Mouse (Mus musculus) common myeloid progenitor, adult 5-6 weeks (primary cell): Measurements from ENCODE around the gene Hist2h2be. TPM values are rescaled to one million over a fixed set of nuclear protein-coding genes. Genes with fewer than 3 reads are reported as not detected.
"Not testable (repeated sequence)": the region's sequence is repeated elsewhere in the genome, so short reads cannot be mapped to it uniquely, and the experiment has no call there.

Experiments
- ATAC-seq: replicated peaks from 2 replicates; pipeline ENCODE4 v1.8.0; 2016; ENCODE audit warnings: low read depth, mild to moderate bottlenecking, moderate TSS enrichment, inconsistent platforms; ENCODE audit not compliant: poor library complexity, severe bottlenecking
- total RNA-seq: library from RNA; stranded (forward); fragments of 200-1000, 187-1606 nt; gene quantifications from 2 replicates; pipeline ENCODE4 v1.2.3, GENCODE M21; 2017

Gene Hist2h2be
- total RNA-seq = 6.6 and 8.3 TPM in 2 replicates

DNA sequence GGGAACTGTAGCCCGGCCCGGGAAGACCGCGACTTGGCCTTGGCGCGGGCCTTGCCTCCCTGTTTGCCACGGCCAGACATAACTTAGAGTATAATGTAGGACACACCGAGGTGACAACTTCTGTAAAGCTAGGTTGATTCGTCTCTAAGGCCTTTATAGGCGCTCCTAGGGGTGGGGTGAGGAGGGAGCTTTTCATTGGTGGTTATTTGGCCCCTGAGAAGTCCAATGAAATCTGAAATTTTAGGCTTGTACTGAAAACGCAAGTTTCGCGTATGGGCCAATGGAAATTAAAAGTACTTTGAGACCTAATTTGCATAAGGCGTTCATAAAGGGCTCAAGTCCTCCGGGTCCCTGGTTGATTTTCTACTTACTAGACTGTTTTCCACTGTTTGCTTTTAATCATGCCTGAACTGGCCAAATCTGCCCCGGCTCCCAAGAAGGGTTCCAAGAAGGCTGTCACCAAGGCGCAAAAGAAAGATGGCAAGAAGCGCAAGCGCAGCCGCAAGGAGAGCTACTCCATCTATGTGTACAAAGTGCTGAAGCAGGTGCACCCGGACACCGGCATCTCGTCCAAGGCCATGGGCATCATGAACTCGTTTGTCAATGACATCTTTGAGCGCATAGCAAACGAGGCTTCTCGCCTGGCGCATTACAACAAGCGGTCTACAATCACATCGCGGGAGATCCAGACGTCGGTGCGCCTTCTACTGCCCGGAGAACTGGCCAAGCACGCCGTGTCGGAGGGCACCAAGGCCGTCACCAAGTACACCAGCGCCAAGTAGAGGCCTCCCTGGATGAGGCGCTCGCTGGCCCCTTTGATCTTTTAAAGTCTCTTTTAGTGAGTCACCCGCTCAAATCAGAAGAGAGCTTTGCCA lies at the start of gene Hist2h2be, which contains the start of gene Hist2h2ac:
TSS of gene Hist2h2be (plus strand) at position 355 of the 875 bp plus-strand sequence.
TSS of gene Hist2h2ac (minus strand) at position 116 of the 875 bp plus-strand sequence.
- peak; percentile 82 for ATAC-seq

DNA sequence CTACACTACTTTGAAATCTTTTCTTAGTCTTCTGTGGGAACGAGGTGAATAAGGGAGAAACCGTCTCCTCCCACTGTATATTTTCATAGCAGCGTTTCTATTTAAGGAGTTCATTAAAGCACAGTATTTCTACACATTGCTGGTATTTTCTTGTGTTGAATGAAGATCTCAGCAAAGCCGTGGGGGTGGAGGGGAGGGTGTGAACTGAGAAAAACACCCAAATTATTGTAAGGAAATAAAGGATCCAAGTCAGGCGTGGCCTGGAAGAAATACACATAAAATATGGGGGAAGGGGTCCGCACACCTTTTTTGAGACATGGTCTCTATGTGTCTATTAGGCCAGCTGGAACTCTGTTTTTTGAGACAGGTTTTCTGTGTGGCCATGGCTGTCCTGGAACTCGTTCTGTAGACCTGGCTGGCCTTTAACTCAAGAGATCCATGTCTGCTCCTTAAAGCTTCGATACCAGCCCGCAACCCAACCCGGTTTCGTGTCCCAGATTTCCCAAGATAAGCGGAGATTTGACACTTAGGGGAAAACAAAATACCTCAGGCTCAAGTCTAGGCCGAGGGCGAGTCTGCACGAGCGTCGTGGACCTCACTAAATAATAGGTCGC lies 49.2 kb upstream of the Hist2h2be start:
- ATAC-seq = no peak

DNA sequence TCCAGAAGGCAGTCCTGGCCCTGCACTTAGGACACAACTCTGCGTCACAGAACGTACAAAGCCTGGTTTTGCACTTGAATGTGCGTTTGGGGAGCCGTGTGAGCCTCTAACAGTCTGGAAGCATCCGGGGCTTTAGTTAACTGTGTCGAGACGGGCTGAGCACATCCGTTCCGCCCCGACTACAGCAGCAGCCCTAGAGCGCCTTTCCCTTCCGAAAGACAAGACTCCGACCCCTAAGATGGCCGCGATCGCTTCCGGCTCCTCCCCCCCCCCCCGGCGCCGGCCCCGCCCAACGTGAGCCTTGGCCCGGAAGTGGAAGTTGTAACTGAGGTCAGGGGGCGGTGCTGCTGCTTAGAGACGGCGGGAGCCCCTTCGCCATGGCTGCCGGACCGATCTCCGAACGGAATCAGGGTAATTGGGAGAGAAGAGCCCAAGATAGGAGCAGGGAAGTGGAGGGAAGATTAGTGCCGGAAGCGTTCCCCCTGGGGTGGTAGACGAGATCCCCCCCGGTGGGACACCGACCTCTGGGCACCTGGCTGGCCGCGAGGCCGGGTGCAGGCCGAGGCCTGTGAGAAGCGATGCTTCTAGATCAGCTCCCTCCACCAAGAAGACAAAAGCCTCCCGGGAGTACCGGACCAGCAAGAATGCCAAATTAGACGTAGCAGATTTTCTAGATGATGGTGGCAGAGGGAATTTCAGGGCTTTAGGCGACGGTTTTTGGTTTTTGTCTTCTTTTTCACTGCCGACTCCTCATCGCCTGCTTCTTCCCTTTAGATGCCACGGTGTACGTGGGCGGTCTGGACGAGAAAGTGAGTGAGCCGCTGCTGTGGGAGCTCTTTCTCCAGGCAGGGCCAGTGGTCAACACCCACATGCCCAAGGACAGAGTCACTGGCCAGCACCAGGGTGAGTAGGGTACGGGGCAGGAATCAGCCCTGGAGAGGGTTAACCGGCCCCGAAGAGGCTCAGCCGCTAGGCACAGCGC lies 48.4 kb upstream of the Hist2h2be start, which contains the start of gene Sf3b4:
TSS of gene Sf3b4 (plus strand) at position 136 of the 982 bp plus-strand sequence.
- peak; percentile 89 for ATAC-seq

DNA sequence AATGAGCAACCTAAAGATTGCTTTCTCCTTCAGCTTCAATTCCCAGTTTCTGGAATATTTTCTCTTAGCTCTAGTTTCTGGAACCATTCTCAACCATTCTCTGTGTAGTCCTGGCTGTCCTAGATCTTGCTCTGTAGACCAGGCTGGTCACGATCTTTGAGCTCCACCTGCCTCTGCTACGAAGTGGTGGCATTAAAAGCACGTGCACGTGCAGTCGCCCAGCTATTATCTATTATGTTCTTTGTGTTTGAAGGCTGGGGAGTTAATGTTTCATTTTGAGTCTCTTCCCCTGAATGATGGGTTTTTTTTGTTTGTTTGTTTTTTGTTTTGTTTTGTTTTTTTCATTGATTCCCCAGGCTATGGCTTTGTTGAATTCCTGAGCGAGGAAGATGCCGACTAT lies 47.7 kb upstream of the Hist2h2be start:
- ATAC-seq = no peak

DNA sequence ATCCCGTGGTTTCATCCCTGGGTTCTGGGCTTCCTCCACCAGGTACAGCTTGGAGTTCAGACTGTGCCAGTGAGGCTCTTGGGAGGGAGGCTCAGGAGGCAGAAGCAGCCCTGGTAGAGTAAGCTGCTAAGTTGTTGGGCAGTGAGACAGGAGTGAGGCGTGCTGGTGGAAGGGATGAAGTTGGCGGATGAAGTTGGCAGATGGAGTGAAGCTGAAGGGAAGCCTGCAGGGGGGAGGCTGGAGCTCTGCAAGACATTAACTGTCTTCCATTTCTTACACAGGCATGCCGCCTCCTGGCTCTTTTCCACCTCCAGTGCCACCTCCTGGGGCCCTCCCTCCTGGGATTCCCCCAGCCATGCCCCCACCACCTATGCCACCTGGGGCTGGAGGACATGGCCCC lies 46.9 kb upstream of the Hist2h2be start:
- not testable (repeated sequence) for ATAC-seq

DNA sequence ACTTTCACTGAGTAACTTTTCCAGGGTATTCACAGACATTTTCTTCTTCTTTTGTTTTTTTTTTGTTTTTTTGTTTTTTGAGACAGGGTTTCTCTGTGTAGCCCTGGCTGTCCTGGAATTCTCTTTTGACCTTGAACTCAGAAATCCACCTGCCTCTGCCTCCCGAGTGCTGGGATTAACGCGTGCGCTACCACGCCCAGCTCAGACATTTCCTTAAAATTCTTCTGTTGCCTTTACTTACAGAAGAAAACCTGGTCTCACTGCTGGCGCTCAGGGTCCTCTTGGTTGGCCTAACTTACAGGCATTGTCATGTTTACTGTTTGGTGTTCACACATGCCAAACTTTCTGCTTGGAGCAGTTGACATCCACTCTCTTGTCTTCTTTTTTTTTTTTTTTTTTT lies 45.7 kb upstream of the Hist2h2be start:
- ATAC-seq = no peak

DNA sequence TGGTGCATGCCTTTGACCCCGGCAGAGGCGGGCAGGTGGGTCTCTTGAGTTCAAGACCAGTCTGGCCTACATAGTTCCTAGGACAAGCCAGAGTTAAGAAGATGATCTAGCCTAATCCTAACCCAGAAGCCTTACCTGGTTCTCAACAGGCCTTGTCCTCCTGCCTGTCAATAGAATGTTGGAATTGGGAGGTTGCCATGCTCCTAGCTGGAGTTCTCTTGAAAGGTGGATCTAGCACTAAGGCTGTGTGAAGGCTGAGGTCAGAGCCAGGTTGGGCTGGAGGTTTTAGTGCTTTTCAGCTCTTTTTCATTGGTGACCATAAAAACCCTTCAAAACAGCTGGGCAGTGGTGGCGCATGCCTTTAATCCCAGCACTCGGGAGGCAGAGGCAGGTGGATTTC lies 42.5 kb upstream of the Hist2h2be start:
- ATAC-seq = no peak

DNA sequence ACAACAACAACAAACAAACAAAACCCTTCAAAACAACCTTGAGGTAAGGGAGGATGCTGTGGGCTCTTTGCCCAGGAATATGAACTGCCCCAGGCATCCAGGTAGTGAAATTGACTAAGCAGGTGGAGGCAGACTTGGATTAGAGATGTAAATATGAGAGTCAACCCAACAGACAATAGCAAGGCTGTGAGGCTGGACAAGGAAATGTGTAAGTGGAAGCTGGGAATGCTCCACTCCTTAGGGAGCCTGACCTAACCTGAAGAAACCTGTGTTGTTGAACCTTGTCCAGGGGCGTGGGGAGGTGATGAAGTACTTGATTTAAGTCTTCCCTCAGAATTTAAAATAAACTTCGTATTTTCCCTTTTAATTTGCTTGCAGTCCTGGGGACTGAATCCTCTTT lies 42.0 kb upstream of the Hist2h2be start:
- no peak for ATAC-seq

DNA sequence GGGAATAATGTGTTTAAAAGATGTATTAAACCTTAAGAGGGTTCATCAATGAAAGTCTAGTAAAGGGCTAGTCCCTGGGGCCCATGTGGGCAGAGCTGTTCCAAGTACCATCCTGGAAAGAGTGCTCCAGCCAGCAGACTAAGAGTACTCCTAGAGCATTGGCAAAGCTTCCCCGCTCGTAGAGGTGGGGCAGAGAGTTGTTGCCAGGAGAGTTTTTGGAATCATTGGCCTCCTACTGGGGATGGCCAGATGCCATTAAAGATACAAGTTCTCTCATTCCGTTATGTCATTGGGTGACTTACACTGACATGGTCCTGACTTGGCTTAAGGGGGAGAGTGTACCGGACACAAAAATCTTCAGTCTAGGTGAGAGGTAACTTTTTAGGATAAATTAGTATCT lies 41.4 kb upstream of the Hist2h2be start:
- ATAC-seq = no peak

DNA sequence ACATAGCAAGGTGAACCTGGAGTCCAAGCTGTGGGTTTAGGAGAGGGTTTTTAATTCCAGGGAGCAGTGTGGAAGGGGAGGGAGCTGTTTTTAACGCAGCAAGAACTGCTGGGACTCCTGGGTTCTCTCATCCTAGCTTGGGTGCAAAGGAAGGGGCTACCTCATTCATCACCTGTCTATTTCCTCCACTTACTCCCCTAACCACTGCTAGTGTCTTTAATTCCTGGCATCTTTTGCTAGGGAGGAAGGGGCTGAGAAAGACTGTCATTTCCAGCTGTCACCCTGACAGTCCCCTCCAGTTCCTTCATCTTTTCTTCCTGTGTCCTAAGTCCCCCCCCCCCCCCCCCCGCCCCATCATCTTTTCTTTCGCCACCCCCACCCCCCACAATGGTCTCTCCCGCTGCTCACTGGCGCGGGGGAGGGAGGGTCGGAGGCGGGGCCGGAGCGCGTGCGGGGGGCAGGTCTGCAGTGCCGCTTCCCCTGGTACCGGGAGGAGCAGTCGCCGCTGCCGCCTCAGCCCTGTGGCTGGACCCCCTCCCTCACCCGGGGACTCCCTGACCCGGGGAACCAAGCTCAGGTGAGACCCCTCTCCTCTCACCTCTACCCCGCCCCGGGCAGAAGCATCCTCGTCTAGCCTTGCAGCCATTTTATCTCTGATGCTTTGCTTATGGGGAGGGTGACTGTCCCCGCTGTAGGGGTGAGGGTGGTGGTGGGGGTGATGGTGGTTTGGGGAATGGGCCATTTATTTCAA lies 40.0 kb upstream of the Hist2h2be start, which contains the start of gene Sv2a:
TSS of gene Sv2a (plus strand) at position 425 of the 751 bp plus-strand sequence.
- peak; percentile 59 for ATAC-seq

DNA sequence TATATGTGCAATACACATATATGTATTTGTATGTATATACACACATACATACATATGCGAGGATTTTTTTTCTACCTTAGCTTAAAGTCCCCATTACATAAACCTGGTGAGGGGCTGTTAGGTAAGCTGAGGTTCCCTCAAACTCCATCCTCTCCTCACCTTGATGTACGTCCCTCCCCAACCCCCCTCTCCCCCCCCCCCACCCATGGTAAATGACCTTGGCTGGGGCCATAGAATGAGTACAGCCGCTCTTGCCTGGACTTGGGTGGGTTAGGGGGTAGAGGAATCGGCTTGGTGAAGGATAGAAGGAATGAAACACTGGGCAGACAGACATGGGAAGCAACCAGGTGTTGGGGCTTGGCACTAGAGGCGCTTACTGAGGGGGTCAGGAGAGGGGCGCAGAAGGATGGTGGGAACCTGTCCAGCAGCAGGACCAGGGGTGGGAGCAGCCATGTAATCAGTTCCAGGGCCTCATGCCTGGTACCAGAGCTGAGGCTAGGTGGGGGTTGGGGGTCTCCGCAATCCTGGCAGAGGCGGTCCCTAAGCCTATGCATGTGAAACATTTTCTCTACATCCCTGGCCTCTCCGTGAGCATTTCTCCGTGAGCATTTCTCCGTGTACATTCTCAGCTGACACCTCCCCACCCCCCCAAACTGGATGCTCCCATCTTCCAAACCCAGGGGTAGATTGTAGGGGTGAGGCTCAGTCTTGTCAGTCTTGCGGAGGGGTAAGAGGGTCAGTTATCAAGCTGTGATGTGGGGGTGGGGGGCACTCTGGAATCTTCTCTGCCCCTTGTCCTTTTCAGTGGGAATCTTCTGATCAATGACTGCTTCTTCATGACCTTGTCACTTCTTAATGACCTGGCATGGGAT lies 39.2 kb upstream of the Hist2h2be start:
- ATAC-seq = no peak

DNA sequence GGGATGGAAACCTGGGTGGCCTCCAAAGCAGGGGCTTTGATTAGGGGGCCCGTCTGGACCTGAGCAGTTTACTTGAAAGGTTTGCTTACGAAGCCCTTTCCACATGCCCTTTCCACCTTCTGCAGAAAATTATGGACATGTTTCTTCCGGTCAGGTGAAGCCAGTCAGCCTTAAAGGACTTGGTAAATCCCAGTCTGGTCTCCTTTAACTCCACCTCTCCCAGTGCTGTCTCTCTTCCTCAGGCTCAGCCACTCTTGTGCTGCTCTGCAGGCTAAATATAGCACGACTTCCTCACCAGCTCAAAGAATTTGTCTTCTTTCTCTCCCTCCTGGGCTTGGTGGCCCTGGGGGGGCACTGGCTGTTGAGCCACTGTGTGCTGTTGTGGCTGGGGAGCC lies 38.5 kb upstream of the Hist2h2be start:
- no peak for ATAC-seq

DNA sequence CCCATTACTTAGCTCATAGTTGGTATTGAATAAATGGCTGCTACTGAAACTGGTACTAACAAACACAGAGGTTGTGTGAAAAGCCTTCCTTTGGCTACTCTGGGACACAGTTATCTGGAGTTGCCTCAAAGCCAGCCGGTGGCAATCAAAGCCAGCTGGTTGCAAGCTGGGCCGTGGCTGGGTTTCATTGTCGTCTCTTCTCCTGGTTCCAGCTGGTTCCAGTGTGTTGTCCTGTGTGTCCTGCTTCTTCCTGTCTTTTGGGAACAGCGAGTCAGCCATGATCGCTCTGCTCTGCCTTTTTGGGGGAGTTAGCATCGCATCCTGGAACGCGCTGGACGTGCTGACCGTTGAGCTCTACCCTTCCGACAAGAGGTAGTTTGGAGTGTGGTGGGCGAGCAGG lies 27.9 kb upstream of the Hist2h2be start:
- no peak for ATAC-seq

DNA sequence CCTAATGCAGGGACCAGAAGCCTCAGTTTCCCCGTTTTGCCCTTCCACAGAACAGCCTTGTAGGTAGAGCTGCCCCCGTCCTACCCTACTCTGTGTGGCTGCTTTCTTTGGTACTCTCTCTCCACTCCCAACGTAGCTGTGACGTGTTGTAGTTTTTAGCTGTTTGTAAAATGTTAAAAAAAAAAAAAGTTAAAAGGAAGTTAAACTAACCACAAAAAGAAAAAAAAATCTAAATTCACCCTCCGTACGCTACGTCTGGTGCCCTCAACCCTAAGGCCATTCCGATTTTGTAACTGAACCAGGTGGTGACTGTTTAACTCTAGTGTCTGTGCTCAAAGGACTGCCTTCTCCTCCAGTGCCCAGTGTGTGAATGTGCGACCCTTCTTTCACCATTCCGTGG lies 26.0 kb upstream of the Hist2h2be start:
- ATAC-seq = 0 out of 2 replicates have a peak, but pooled peaks have one; percentile 15

DNA sequence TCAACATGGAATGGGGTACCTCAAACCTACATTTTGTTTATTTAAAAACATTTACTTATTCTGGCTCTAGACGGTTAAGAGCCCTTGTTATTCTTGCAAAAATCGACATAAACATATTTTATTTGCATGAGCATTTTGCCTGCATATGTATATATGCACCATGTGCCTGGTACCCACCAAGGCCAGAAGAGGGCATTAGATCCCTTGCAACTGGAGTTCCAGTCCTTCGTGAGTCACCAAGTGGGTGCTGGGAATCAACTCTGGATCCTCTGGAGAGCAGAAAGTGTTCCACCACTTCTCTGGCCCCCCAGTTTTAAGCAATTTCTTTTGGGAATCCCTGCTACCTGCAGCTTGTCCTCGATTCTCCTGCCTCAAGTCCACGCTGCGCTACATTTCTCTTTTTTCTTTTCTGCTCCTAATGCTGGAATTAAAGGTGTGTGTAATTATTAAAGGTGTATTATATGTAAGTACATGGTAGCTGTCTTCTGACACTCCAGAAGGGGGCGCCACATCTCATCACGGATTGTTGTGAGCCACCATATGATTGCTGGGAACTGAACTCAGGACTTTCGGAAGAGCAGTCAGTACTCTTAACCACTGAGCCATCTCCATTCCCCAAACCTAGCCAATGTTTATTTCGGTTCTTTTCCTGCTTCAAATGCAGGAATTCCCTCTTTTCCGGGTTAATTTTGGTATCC lies 25.2 kb upstream of the Hist2h2be start:
- ATAC-seq = no peak

DNA sequence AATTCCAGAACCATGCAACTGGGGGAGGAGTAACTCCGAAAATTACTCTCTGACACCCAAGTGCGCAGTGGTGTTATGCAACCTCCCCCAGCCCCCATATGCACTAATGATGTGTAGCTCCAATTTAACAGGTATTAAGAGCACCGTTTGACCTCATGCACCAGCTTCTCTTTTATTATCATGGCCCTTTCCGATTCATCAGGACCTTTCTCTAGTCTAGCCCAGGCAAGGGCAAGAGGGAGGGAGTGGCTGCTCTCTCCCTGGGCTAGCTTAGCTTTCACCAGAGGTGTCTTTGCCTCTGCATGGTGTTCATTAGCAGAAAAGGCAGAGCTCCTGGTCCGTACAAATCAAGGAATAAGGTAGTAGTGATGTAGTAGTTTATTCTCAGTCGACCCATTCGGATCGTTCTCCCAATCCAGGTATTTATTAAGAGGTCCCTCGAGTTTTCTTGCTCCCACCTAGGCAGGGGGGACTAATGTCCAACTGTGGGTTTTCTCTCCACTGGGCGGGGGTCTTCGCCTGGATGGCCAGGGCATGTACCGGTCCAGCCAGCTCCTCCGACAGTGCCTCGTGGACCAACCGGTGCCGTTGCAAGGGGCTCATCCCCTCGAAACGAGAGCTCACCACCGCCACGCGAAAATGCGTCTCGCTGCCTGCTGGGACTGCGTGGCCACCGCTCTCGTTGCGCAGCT lies 24.3 kb upstream of the Hist2h2be start:
- ATAC-seq = no peak

DNA sequence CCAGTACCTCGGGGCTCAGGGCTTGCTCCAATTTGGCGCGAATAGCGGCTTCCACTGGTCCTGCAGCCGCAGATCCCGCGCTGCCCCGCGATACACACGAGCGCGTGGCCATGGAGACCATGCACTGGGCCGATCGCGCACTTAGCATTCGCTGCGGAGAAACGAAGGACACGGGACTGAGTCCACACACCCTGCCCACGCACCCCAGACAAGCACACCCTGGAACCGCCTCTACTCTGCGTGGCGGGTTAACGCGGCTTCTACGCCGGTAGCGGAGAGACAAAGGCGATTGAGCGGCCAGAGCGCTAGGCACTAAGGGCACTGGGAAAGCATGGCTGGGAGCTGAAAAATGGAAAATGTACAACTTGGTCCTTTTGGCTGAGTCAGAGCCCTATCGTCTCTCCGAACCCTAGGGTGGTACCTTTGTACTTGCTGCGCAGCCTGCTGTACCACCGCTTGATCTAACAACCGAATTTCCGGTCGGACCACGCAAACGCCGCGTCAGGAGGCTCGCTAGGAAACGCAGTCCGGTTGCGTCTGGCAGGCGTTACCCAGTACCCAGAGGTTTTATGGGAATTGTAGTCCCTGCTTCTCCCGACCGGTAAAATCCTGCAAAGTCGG lies 23.7 kb upstream of the Hist2h2be start:
- ATAC-seq = peak; percentile 81
